Mouse (Mus musculus) MEL (cell line): ENCODE measurements around the gene B3gat3. TPM values are rescaled to one million over a fixed set of nuclear protein-coding genes. Genes with fewer than 3 reads are reported as not detected.

ENCODE experiments used
- polyA plus RNA-seq, 2 experiments: library from polyadenylated mRNA; stranded (reverse) in 1 of 2; unstranded in 1 of 2; fragments of >175 nt in 1 of 2; fragments of >200 nt in 1 of 2; gene quantifications; 2 replicates each; pipeline versions ENCODE4 v1.2.1 to v1.2.4; 2012; ENCODE audit warnings: low replicate concordance in 2 of 2, low read depth in 1 of 2; ENCODE audit not compliant: insufficient read length in 2 of 2, insufficient read depth in 1 of 2, missing spikeins in 1 of 2
- total RNA-seq: library from RNA; depleted of rRNA; stranded (reverse); fragments of 300-350 nt; gene quantifications from 2 replicates; pipeline ENCODE4 v1.2.3, GENCODE M21; 2012; rRNA removed

B3gat3 gene
- total and polyA plus RNA-seq, 3 experiments: 26.2 to 35.4 TPM; not detected in 1

Other genes with a start within 250 kb of the B3gat3 start
Only the 30 nearest of the 32 such genes appear.
- 158 and 208 TPM in 2 replicates for gene Wdr74, start 184.5 kb upstream of the B3gat3 start, total RNA-seq
- gene Wdr74, start 184.5 kb upstream of the B3gat3 start, polyA plus RNA-seq: 100 to 1,000 TPM; 208 to 803 TPM
- gene 1700092M07Rik, start 179.7 kb upstream of the B3gat3 start, total RNA-seq: 3.0 and 3.3 TPM in 2 replicates
- gene 1700092M07Rik, start 179.7 kb upstream of the B3gat3 start, polyA plus RNA-seq: 1 to 10 TPM in 1 of 2 experiments, not detected in 1; 4.3 TPM
- gene Stx5a, start 179.0 kb upstream of the B3gat3 start, total RNA-seq: 27.5 and 28.7 TPM in 2 replicates
- 10 to 100 TPM in 1 of 2 experiments, not detected in 1; 50.0 TPM for gene Stx5a, start 179.0 kb upstream of the B3gat3 start, polyA plus RNA-seq
- gene Nxf1, start 163.3 kb upstream of the B3gat3 start, total RNA-seq: 107 and 122 TPM in 2 replicates
- 100 to 1,000 TPM; 231 to 296 TPM for gene Nxf1, start 163.3 kb upstream of the B3gat3 start, polyA plus RNA-seq
- gene Tmem223, start 149.4 kb upstream of the B3gat3 start, total RNA-seq: 7.5 and 7.8 TPM in 2 replicates
- 10 to 100 TPM in 1 of 2 experiments, not detected in 1; 23.2 TPM for gene Tmem223, start 149.4 kb upstream of the B3gat3 start, polyA plus RNA-seq
- gene Tmem179b, start 145.9 kb upstream of the B3gat3 start, total RNA-seq: 49.2 and 60.0 TPM in 2 replicates
- 100 to 1,000 TPM in 1 of 2 experiments, not detected in 1; 101 TPM for gene Tmem179b, start 145.9 kb upstream of the B3gat3 start, polyA plus RNA-seq
- 15.3 and 18.3 TPM in 2 replicates for gene Taf6l, start 134.0 kb upstream of the B3gat3 start, total RNA-seq
- 10 to 100 TPM in 1 of 2 experiments, not detected in 1; 25.5 TPM for gene Taf6l, start 134.0 kb upstream of the B3gat3 start, polyA plus RNA-seq
- 165 and 188 TPM in 2 replicates for gene Polr2g, start 121.8 kb upstream of the B3gat3 start, total RNA-seq
- gene Polr2g, start 121.8 kb upstream of the B3gat3 start, polyA plus RNA-seq: 100 to 1,000 TPM in 1 of 2 experiments, not detected in 1; 181 TPM
- gene Zbtb3, start 117.8 kb upstream of the B3gat3 start, total RNA-seq: 2.6 and 2.9 TPM in 2 replicates
- 1 to 10 TPM in 1 of 2 experiments, not detected in 1; 2.4 TPM for gene Zbtb3, start 117.8 kb upstream of the B3gat3 start, polyA plus RNA-seq
- gene Ttc9c, start 101.0 kb upstream of the B3gat3 start, total RNA-seq: 22.9 and 24.2 TPM in 2 replicates
- 10 to 100 TPM in 1 of 2 experiments, not detected in 1; 29.8 TPM for gene Ttc9c, start 101.0 kb upstream of the B3gat3 start, polyA plus RNA-seq
- gene Hnrnpul2, start 100.4 kb upstream of the B3gat3 start, total RNA-seq: 39.4 and 44.6 TPM in 2 replicates
- gene Hnrnpul2, start 100.4 kb upstream of the B3gat3 start, polyA plus RNA-seq: 100 to 1,000 TPM; 106 to 174 TPM
- gene AC129217.1, start 90.6 kb upstream of the B3gat3 start, total RNA-seq: 0.23 TPM in 1 of 2 replicates, not detected in the other
- gene AC129217.1, start 90.6 kb upstream of the B3gat3 start, polyA plus RNA-seq: 10 to 100 TPM in 1 of 2 experiments, not detected in 1; 53.4 TPM
- 26.0 and 29.5 TPM in 2 replicates for gene Bscl2, start 82.9 kb upstream of the B3gat3 start, total RNA-seq
- 10 to 100 TPM in 1 of 2 experiments, not detected in 1; 51.3 TPM for gene Bscl2, start 82.9 kb upstream of the B3gat3 start, polyA plus RNA-seq
- 0.15 and 0.29 TPM in 2 replicates for gene Gng3, start 81.2 kb upstream of the B3gat3 start, total RNA-seq
- gene Gng3, start 81.2 kb upstream of the B3gat3 start, polyA plus RNA-seq: 1 to 10 TPM in 1 of 2 experiments, not detected in 1; 2.5 TPM
- 0.15 and 0.26 TPM in 2 replicates for gene Lrrn4cl, start 69.6 kb upstream of the B3gat3 start, total RNA-seq
- under 1 TPM in 1 of 2 experiments, not detected in 1; 0.54 TPM for gene Lrrn4cl, start 69.6 kb upstream of the B3gat3 start, polyA plus RNA-seq
- gene Ubxn1, start 48.9 kb upstream of the B3gat3 start, total RNA-seq: 179 and 187 TPM in 2 replicates
- gene Ubxn1, start 48.9 kb upstream of the B3gat3 start, polyA plus RNA-seq: 100 to 1,000 TPM in 1 of 2 experiments, not detected in 1; 366 TPM
- gene Uqcc3, start 39.5 kb upstream of the B3gat3 start, total RNA-seq: 46.3 and 49.4 TPM in 2 replicates
- 10 to 100 TPM in 1 of 2 experiments, not detected in 1; 55.0 TPM for gene Uqcc3, start 39.5 kb upstream of the B3gat3 start, polyA plus RNA-seq
- 10.3 and 15.5 TPM in 2 replicates for gene Lbhd1, start 36.6 kb upstream of the B3gat3 start, total RNA-seq
- 100 to 1,000 TPM in 1 of 2 experiments, 10 to 100 TPM in 1; 46.5 to 123 TPM for gene Lbhd1, start 36.6 kb upstream of the B3gat3 start, polyA plus RNA-seq
- gene Gm49403, start 36.4 kb upstream of the B3gat3 start, total RNA-seq: not detected in 2 replicates
- not detected for gene Gm49403, start 36.4 kb upstream of the B3gat3 start, polyA plus RNA-seq
- 171 and 184 TPM in 2 replicates for gene 1810009A15Rik, start 31.5 kb upstream of the B3gat3 start, total RNA-seq
- 100 to 1,000 TPM in 1 of 2 experiments, not detected in 1; 189 TPM for gene 1810009A15Rik, start 31.5 kb upstream of the B3gat3 start, polyA plus RNA-seq
- 0.77 TPM in 1 of 2 replicates, not detected in the other for gene Gm49416, start 31.4 kb upstream of the B3gat3 start, total RNA-seq
- 10 to 100 TPM in 1 of 2 experiments, not detected in 1; 31.2 TPM for gene Gm49416, start 31.4 kb upstream of the B3gat3 start, polyA plus RNA-seq
- gene Ints5, start 27.4 kb upstream of the B3gat3 start, total RNA-seq: 38.1 and 43.9 TPM in 2 replicates
- gene Ints5, start 27.4 kb upstream of the B3gat3 start, polyA plus RNA-seq: 10 to 100 TPM in 1 of 2 experiments, not detected in 1; 51.5 TPM
- gene Ganab, start 22.3 kb upstream of the B3gat3 start, total RNA-seq: 104 and 122 TPM in 2 replicates
- gene Ganab, start 22.3 kb upstream of the B3gat3 start, polyA plus RNA-seq: 100 to 1,000 TPM in 1 of 2 experiments, not detected in 1; 123 TPM
- 1.6 and 4.1 TPM in 2 replicates for gene Rom1, start 9.0 kb downstream of the B3gat3 start, total RNA-seq
- 1 to 10 TPM in 1 of 2 experiments, not detected in 1; 3.1 TPM for gene Rom1, start 9.0 kb downstream of the B3gat3 start, polyA plus RNA-seq
- 13.0 and 16.6 TPM in 2 replicates for gene Eml3, start 9.2 kb downstream of the B3gat3 start, total RNA-seq
- 10 to 100 TPM in 1 of 2 experiments, not detected in 1; 23.4 TPM for gene Eml3, start 9.2 kb downstream of the B3gat3 start, polyA plus RNA-seq
- 150 and 171 TPM in 2 replicates for gene Mta2, start 21.5 kb downstream of the B3gat3 start, total RNA-seq
- 100 to 1,000 TPM; 116 to 167 TPM for gene Mta2, start 21.5 kb downstream of the B3gat3 start, polyA plus RNA-seq
- 54.6 and 54.9 TPM in 2 replicates for gene Tut1, start 33.5 kb downstream of the B3gat3 start, total RNA-seq
- gene Tut1, start 33.5 kb downstream of the B3gat3 start, polyA plus RNA-seq: 10 to 100 TPM in 1 of 2 experiments, not detected in 1; 68.2 TPM
- 1,362 and 1,397 TPM in 2 replicates for gene Eef1g, start 46.7 kb downstream of the B3gat3 start, total RNA-seq
- gene Eef1g, start 46.7 kb downstream of the B3gat3 start, polyA plus RNA-seq: 1,000 to 10,000 TPM; 1,691 to 1,817 TPM
- 1.2 and 1.3 TPM in 2 replicates for gene Ahnak, start 68.9 kb downstream of the B3gat3 start, total RNA-seq
- gene Ahnak, start 68.9 kb downstream of the B3gat3 start, polyA plus RNA-seq: 1 to 10 TPM in 1 of 2 experiments, not detected in 1; 2.2 TPM
- not detected in 2 replicates for gene Scgb1a1, start 167.6 kb downstream of the B3gat3 start, total RNA-seq
- not detected for gene Scgb1a1, start 167.6 kb downstream of the B3gat3 start, polyA plus RNA-seq